8 mouse cellular contexts compared by ENCODE assay signal in the genomic region with DNA sequence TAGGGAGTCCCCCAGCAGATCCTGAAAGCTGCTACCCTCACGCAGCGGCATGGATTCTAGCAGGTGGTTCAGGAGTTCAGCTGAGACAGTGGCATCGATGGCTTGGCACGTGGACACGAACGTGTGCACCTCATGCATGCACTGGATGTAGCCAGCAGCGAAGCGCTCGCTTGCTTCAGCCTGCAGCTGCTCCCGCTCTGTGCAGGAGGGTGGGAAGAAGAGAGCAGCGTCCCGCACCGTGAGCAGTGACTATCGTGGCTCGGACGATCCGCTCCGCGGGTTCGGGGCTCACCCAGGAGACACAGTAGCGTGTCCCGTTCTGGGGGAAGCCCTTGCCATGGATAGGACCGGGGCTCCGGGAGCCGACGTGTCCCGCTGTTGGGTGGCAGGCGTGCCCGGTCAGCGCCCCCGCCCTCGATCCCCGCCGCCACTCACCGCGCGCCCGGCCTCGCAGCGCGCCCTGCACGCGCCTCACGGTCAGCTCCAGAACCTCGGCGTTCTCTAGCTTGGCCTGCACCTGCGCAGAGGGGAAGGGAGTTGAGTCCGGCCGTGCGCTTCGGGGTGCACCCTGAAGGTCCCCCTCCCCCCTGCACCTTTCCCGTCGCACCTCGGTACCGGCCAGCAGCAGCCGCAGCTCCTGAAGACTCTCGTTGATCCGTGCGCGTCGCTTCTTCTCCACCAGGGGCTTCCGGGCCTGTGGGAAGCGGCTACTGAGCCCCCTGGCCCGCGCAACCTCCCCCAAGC. TPM values are rescaled to one million over a fixed set of nuclear protein-coding genes. Genes with fewer than 3 reads are reported as not detected.
DNase-seq lines count a peak whose midpoint lies in the region; ATAC-seq and TF ChIP-seq lines count a peak whose summit lies in the region.

No protein-coding gene starts in this region.

- H3K4me3 ChIP-seq in cortical plate, adult 2 months (ENCODE audit: insufficient read depth, low read length) = peak overlapping the region; percentile 41
- H3K4me3 ChIP-seq in limb, embryonic 12.5 days (replicated peaks) = peak overlapping the region; percentile 74
- peak overlapping the region; percentile 82 for H3K4me3 ChIP-seq in midbrain, embryonic 16.5 days (ENCODE audit: low read depth, low read length)

- H3K9me3 ChIP-seq in limb, embryonic 12.5 days = no peaks in the 10 kb centered on the region
- H3K9me3 ChIP-seq in midbrain, embryonic 16.5 days (replicated peaks; ENCODE audit: control insufficient read depth, low read length, poor library complexity, severe bottlenecking) = no peaks in the 10 kb centered on the region

- H3K36me3 ChIP-seq in limb, embryonic 12.5 days = 0 out of 2 replicates have a peak, but pooled peaks cover 5% of the 10 kb centered on the region
- no peaks in the 10 kb centered on the region for H3K36me3 ChIP-seq in midbrain, embryonic 16.5 days (ENCODE audit: control insufficient read depth, insufficient read depth, low read length)

- 0 out of 2 replicates have a peak, but pooled peaks cover 2% of the 10 kb centered on the region for H3K4me1 ChIP-seq in cortical plate, adult 2 months (ENCODE audit: control insufficient read depth, insufficient read depth, low read length)
- H3K4me1 ChIP-seq in limb, embryonic 12.5 days (replicated peaks) = peaks cover 35% of the 10 kb centered on the region
- peaks cover 29% of the 10 kb centered on the region for H3K4me1 ChIP-seq in midbrain, embryonic 16.5 days (ENCODE audit: control insufficient read depth, insufficient read depth, low read length)

- peak overlapping the region; percentile 84 for H3K9ac ChIP-seq in limb, embryonic 12.5 days (replicated peaks)
- H3K9ac ChIP-seq in midbrain, embryonic 16.5 days (ENCODE audit: low read depth, low read length) = peak overlapping the region; percentile 90

- H3K27me3 ChIP-seq in limb, embryonic 12.5 days = no peaks in the 10 kb centered on the region
- H3K27me3 ChIP-seq in midbrain, embryonic 16.5 days (ENCODE audit: control insufficient read depth, insufficient read depth, low read depth, low read length) = no peaks in the 10 kb centered on the region

- intact Hi-C loops in heart, postnatal 10 days (cut with DNase I) = no loop called here

- H3K4me2 ChIP-seq in limb, embryonic 12.5 days = peak overlapping the region; percentile 96
- H3K4me2 ChIP-seq in midbrain, embryonic 16.5 days (ENCODE audit: low read length) = peak overlapping the region; percentile 88

- no peak overlapping the region for H3K27ac ChIP-seq in cortical plate, adult 2 months (ENCODE audit: insufficient read depth, low read length)
- peak overlapping the region; percentile 96 for H3K27ac ChIP-seq in limb, embryonic 12.5 days
- H3K27ac ChIP-seq in midbrain, embryonic 16.5 days (ENCODE audit: low read length) = peak overlapping the region; percentile 91

- DNase-seq in layer of hippocampus, postnatal 10 days (ENCODE audit: low spot score in 2 of 2) = peak; percentile 34 to 41
- no peak for DNase-seq in layer of hippocampus, postnatal 25 days (ENCODE audit: extremely low spot score in 1 of 2, low spot score in 1 of 2)
- DNase-seq in MEL-GATA-1-ER (ENCODE audit: extremely low read depth, low read depth) = peak; percentile 11
- peak; percentile 19 to 56 for DNase-seq in heart, postnatal 10 days
- no peak for DNase-seq in frontal cortex, postnatal 25 days (ENCODE audit: low spot score in 2 of 2)

- WGBS in limb, embryonic 12.5 days = 5% methylated on average over 51 of the region's 65 CpGs
- 2% methylated on average over 54 of the region's 65 CpGs for WGBS in midbrain, embryonic 16.5 days

- no peak for TF ChIP-seq POLR2A in cortical plate, adult 2 months (IDR thresholded peaks at IDR 0.05; ENCODE audit: extremely low read depth, insufficient read depth, low read length)

- peak; percentile 26 for ATAC-seq in limb, embryonic 12.5 days (ENCODE audit: insufficient number of reproducible peaks, insufficient read depth, low FRiP score, low TSS enrichment, low read depth)
- ATAC-seq in midbrain, embryonic 16.5 days = peak; percentile 46

- TF ChIP-seq CTCF in cortical plate, adult 2 months (IDR thresholded peaks at IDR 0.05; ENCODE audit: extremely low read depth, insufficient read depth, low read length) = no peak

RNA-seq across cellular contexts. Expression of a gene that starts 1.4 kb away (rescaled TPM):
- total RNA-seq in layer of hippocampus, postnatal 10 days (2021) = 10 to 100 TPM; 31.4 to 36.0 TPM
- total RNA-seq in layer of hippocampus, postnatal 25 days (2021) = 10 to 100 TPM; 15.6 to 15.7 TPM
- 20.1 and 22.3 TPM in 2 replicates for polyA plus RNA-seq in cortical plate, adult 2 months (2012; rRNA removed)
- total RNA-seq in heart, postnatal 10 days (2021) = 10 to 100 TPM; 22.2 to 25.0 TPM
- 121 and 127 TPM in 2 replicates for polyA plus RNA-seq in limb, embryonic 12.5 days (2016; fragmentation: Nextera tagmentation; extraction: Ambion mirVana)
- 153 and 173 TPM in 2 replicates for polyA plus RNA-seq in midbrain, embryonic 16.5 days (2015; fragmentation: Nextera tagmentation; extraction: Ambion mirVana)

RNA-seq across cellular contexts. Expression of a gene that starts 13.8 kb away (rescaled TPM):
- total RNA-seq in layer of hippocampus, postnatal 10 days (2021) = 10 to 100 TPM; 60.1 to 78.9 TPM
- total RNA-seq in layer of hippocampus, postnatal 25 days (2021) = 10 to 100 TPM; 55.2 to 63.6 TPM
- 84.0 and 90.3 TPM in 2 replicates for polyA plus RNA-seq in cortical plate, adult 2 months (2012; rRNA removed)
- 10 to 100 TPM; 48.5 to 54.9 TPM for total RNA-seq in heart, postnatal 10 days (2021)
- polyA plus RNA-seq in limb, embryonic 12.5 days (2016; fragmentation: Nextera tagmentation; extraction: Ambion mirVana) = 178 and 186 TPM in 2 replicates
- polyA plus RNA-seq in midbrain, embryonic 16.5 days (2015; fragmentation: Nextera tagmentation; extraction: Ambion mirVana) = 141 and 143 TPM in 2 replicates

RNA-seq across cellular contexts. Expression of a gene that starts 46.2 kb away (rescaled TPM):
- total RNA-seq in layer of hippocampus, postnatal 10 days (2021) = under 1 TPM; 0.18 to 0.57 TPM
- not detected for total RNA-seq in layer of hippocampus, postnatal 25 days (2021)
- 0.90 and 1.3 TPM in 2 replicates for polyA plus RNA-seq in cortical plate, adult 2 months (2012; rRNA removed)
- under 1 TPM; 0.32 to 0.45 TPM for total RNA-seq in heart, postnatal 10 days (2021)
- polyA plus RNA-seq in limb, embryonic 12.5 days (2016; fragmentation: Nextera tagmentation; extraction: Ambion mirVana) = 1.5 and 1.6 TPM in 2 replicates
- polyA plus RNA-seq in midbrain, embryonic 16.5 days (2015; fragmentation: Nextera tagmentation; extraction: Ambion mirVana) = 0.18 and 0.25 TPM in 2 replicates

RNA-seq across cellular contexts. Expression of a gene that starts 46.7 kb away (rescaled TPM):
- total RNA-seq in layer of hippocampus, postnatal 10 days (2021) = 10 to 100 TPM; 16.1 to 18.6 TPM
- total RNA-seq in layer of hippocampus, postnatal 25 days (2021) = 10 to 100 TPM; 21.5 to 23.8 TPM
- 21.6 and 24.3 TPM in 2 replicates for polyA plus RNA-seq in cortical plate, adult 2 months (2012; rRNA removed)
- 10 to 100 TPM in 1 of 2 experiments, 1 to 10 TPM in 1; 7.5 to 21.1 TPM for total RNA-seq in heart, postnatal 10 days (2021)
- polyA plus RNA-seq in limb, embryonic 12.5 days (2016; fragmentation: Nextera tagmentation; extraction: Ambion mirVana) = 1.9 and 2.1 TPM in 2 replicates
- polyA plus RNA-seq in midbrain, embryonic 16.5 days (2015; fragmentation: Nextera tagmentation; extraction: Ambion mirVana) = 4.5 and 5.1 TPM in 2 replicates

Comparison
In these comparisons a context has a peak if more than half of its experiments do, and no peak if none do; other contexts are left out.
1. DNase-seq: peak in layer of hippocampus, postnatal 10 days (2 of 2), MEL-GATA-1-ER (single experiment) and heart, postnatal 10 days (2 of 2); none in layer of hippocampus, postnatal 25 days (0 of 2) and frontal cortex, postnatal 25 days (0 of 2).
2. Peak in every context shown above with its lines, with median percentiles within 50 percentile points of each other: H3K4me3 ChIP-seq.